Mouse (Mus musculus) G1E (cell line): ENCODE results near the gene Clic4. TPM values are rescaled to one million over a fixed set of nuclear protein-coding genes. Genes with fewer than 3 reads are reported as not detected.

Experiments
- ATAC-seq: 2 replicates; pipeline ENCODE4 v1.8.0; 2016; ENCODE audit warnings: mild to moderate bottlenecking; ENCODE audit not compliant: insufficient number of reproducible peaks, poor library complexity, low FRiP score, severe bottlenecking; ENCODE audit errors: extremely low read depth
- DNase-seq: peaks from one replicate; pipeline ENCODE4 v3.0.0; 2012; ENCODE audit warnings: low spot score
- H3K27me3 ChIP-seq: 2 replicates; pipeline ENCODE4 v1.6.1; 2012; ENCODE audit warnings: mild to moderate bottlenecking, low read length, inconsistent platforms; ENCODE audit not compliant: insufficient read depth
- H3K36me3 ChIP-seq: replicated peaks from 2 replicates; pipeline ENCODE3; 2012; ENCODE audit warnings: mild to moderate bottlenecking, inconsistent platforms
- H3K4me1 ChIP-seq: 2 replicates; pipeline ENCODE4 v1.6.1; 2012; ENCODE audit warnings: low read depth, low read length, inconsistent platforms, mixed read lengths; ENCODE audit not compliant: insufficient read depth
- H3K4me3 ChIP-seq: 2 replicates; pipeline ENCODE4 v1.5.1; 2012; ENCODE audit warnings: low read depth, mild to moderate bottlenecking, inconsistent platforms, low read length, moderate library complexity, mixed read lengths
- H3K9me3 ChIP-seq: replicated peaks from 2 replicates; pipeline ENCODE4 v1.6.1; 2012; ENCODE audit warnings: inconsistent platforms
- CTCF ChIP-seq: IDR thresholded peaks from 2 replicates; pipeline ENCODE4 v1.5.1; 2012; ENCODE audit warnings: low read depth, low read length, inconsistent platforms, mixed read lengths
- GATA1 ChIP-seq: IDR thresholded peaks from 2 replicates; pipeline ENCODE4 v1.6.1; 2012; ENCODE audit warnings: borderline replicate concordance, low read length, inconsistent platforms, mixed read lengths
- GATA2 ChIP-seq: IDR thresholded peaks from 2 replicates; pipeline ENCODE4 v1.6.1; 2012; ENCODE audit warnings: low read depth, low read length, inconsistent platforms, borderline replicate concordance
- POLR2AphosphoS5 ChIP-seq: IDR thresholded peaks from 2 replicates; pipeline ENCODE4 v1.6.1; 2012; ENCODE audit warnings: low read depth, low read length, inconsistent platforms; ENCODE audit not compliant: insufficient replicate concordance
- TAL1 ChIP-seq: conservative IDR thresholded peaks from 2 replicates; pipeline ENCODE4 v1.6.1; 2012; ENCODE audit warnings: low read depth, low read length, inconsistent platforms, mixed read lengths
- polyA plus RNA-seq: library from polyadenylated mRNA; stranded (reverse); fragments of >175 nt; gene quantifications from 2 replicates; pipeline ENCODE4 v1.2.3, GENCODE M21; 2012
- total RNA-seq, 2 experiments: library from RNA; stranded (forward) in 1 of 2; stranded (reverse) in 1 of 2; fragments of 200-1000 nt in 1 of 2; fragments of >200 nt in 1 of 2; fragmentation: Nextera tagmentation in 1 of 2; gene quantifications; 2 replicates each; pipeline ENCODE4 v1.2.3; 2014 to 2017

The Clic4 gene
- 172 and 176 TPM in 2 replicates for total RNA-seq (2014; fragmentation: Nextera tagmentation)
- 115 and 125 TPM in 2 replicates for total RNA-seq (2017)
- 37.3 and 38.1 TPM in 2 replicates for polyA plus RNA-seq

DNA sequence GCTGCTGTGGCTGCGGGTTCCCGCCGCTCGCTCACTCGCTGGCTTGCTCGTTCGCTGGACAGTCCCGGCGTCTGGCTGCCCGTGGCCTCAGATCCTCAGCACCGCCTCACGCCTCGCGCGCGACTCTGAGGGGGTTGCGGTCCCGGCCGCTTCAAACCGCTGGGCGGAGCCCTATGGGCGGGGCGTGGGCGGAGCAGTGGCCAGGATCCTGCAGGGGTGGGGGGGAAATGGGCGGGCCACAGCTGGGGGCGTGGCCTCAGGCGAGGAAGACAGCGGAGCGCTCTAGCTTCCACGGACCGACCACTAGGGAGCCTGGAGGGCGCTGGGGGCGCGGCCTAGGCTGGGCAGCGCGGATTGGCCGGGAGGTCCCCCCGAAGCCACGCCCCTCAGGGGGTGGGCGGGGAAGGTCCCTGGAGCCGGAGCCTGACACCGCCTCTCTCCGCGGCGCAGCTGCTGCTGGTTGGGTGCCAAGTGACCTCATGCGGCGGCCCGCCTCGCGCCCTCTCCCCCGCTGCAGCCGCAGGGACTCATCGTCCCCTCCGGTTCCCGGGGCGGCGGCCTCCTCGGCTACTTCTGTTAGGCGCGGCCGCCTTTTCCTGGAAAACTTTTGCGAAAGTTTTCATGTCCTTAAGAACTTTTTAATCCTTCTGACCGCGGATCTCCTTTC lies at the start of gene Clic4:
TSS of gene Clic4 (minus strand) at position 175 of the 667 bp plus-strand sequence.
- Histone ChIP-seq H3K4me1 (peaks cover 61% of the 10 kb centered on the region), H3K4me3 (peak within 1 kb of the TSS; percentile 93), H3K36me3 (peaks cover 28% of the 10 kb centered on the region), H3K9me3 (no peaks in the 10 kb centered on the region), H3K27me3 (0 out of 2 replicates have a peak, but pooled peaks cover 3% of the 10 kb centered on the region)
- TF ChIP-seq GATA2, result no peak
- TF ChIP-seq CTCF, result no peak
- no peak for TF ChIP-seq GATA1
- no peak for TF ChIP-seq TAL1
- no peak for TF ChIP-seq POLR2AphosphoS5
- DNase-seq (peak; percentile 99), ATAC-seq (peak; percentile 89)

DNA sequence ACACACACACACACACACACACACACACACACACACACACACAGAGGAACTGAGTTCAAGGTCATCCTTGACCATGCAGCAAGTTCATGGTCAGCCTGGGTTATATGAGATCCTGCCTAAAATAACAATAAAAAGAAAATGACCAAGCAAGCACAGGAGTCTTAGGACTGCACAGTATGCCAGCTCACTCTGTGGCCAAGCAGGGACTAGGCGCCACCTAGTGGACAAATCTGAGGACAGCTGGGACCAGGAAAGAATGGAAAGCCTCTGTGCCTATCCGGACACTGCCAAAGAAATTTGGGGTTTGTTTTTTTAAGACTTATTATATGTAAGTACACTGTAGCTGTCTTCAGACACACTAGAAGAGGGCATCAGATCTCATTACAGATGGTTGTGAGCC lies 45.4 kb upstream of the Clic4 start:
- TF ChIP-seq TAL1 (no peak), CTCF (peak; percentile 68; the same call in 1 of the 2 replicates)
- no peak for ATAC-seq
- peaks cover 83% of the 10 kb centered on the region for H3K36me3 ChIP-seq
- peaks cover 6% of the 10 kb centered on the region for H3K9me3 ChIP-seq
- H3K4me3 ChIP-seq, result no peak overlapping the region
- H3K27me3 ChIP-seq, result no peaks in the 10 kb centered on the region
- H3K4me1 ChIP-seq, result peaks cover 36% of the 10 kb centered on the region
- DNase-seq, result peak; percentile 34

- DNase-seq, result no peak
Measured at GRCm38 (mm10) chr4:135317539-135317938, 44.9 kb upstream of the Clic4 start.

GRCm38 (mm10) chr4:135315287-135315686 lies 42.7 kb upstream of the Clic4 start:
- TF ChIP-seq POLR2AphosphoS5, result no peak
- no peak for TF ChIP-seq CTCF
- no peak for TF ChIP-seq GATA2

More at GRCm38 (mm10) chr4:135317539-135317938, 44.9 kb upstream of the Clic4 start:
- TF ChIP-seq TAL1 (no peak), GATA2 (no peak), POLR2AphosphoS5 (no peak), GATA1 (no peak), CTCF (no peak)
- ATAC-seq, result no peak
- Histone ChIP-seq H3K4me3 (no peak overlapping the region), H3K9me3 (peaks cover 6% of the 10 kb centered on the region), H3K36me3 (peaks cover 79% of the 10 kb centered on the region), H3K4me1 (peaks cover 40% of the 10 kb centered on the region), H3K27me3 (no peaks in the 10 kb centered on the region)

GRCm38 (mm10) chr4:135314419-135314832 lies 41.8 kb upstream of the Clic4 start:
- Histone ChIP-seq H3K4me1 (peaks cover 61% of the 10 kb centered on the region), H3K27me3 (no peaks in the 10 kb centered on the region), H3K4me3 (peak overlapping the region; percentile 67), H3K9me3 (peaks cover 6% of the 10 kb centered on the region), H3K36me3 (peaks cover 49% of the 10 kb centered on the region)
- peak; percentile 51 for DNase-seq
- TF ChIP-seq CTCF (no peak), GATA2 (no peak), POLR2AphosphoS5 (no peak; the same call in 1 of the 2 replicates), TAL1 (no peak)
- ATAC-seq, result no peak

More at GRCm38 (mm10) chr4:135315287-135315686, 42.7 kb upstream of the Clic4 start:
- ATAC-seq (no peak), DNase-seq (no peak)
- Histone ChIP-seq H3K9me3 (peaks cover 6% of the 10 kb centered on the region), H3K4me3 (no peak overlapping the region; the same call in 1 of the 2 replicates), H3K36me3 (peaks cover 57% of the 10 kb centered on the region), H3K4me1 (peaks cover 52% of the 10 kb centered on the region), H3K27me3 (no peaks in the 10 kb centered on the region)

DNA sequence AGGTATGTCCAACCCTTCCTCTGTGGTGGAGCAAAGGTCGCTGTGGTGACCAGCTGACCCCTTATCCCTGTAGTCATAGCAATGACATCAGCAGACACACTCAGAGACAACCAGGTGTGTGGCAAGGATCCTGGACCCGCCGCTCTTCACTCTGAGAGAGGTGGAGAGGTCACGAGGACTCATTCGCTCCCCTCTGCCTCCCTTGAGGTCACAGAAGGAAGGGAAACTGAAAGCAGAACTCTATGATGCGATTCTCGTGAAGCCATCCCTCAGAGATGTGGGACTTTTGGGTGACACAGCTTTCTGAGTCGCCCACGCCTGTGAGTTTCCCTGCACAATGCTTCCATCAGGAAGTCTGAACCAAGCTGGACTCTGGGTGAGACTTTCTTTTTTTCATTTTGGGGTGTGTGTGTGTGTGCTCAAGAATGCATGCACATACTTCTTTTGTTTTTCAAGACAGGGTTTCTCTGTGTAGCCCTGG lies 41.2 kb upstream of the Clic4 start:
- H3K27me3 ChIP-seq, result no peaks in the 10 kb centered on the region
- peak; percentile 48 for ATAC-seq
- H3K4me1 ChIP-seq, result peaks cover 67% of the 10 kb centered on the region
- H3K4me3 ChIP-seq, result peak overlapping the region; percentile 67
- peaks cover 43% of the 10 kb centered on the region for H3K36me3 ChIP-seq
- peak; percentile 66 for DNase-seq
- H3K9me3 ChIP-seq, result peaks cover 6% of the 10 kb centered on the region
- TF ChIP-seq POLR2AphosphoS5, result no peak
- no peak for TF ChIP-seq GATA1
- TF ChIP-seq CTCF, result no peak
- no peak for TF ChIP-seq TAL1
- no peak for TF ChIP-seq GATA2
